Mouse (Mus musculus) hindbrain, embryonic 12.5 days (tissue): ENCODE data around the gene Dach1. TPM values are rescaled to one million over a fixed set of nuclear protein-coding genes. Genes with fewer than 3 reads are reported as not detected.

ENCODE experiments used
- ATAC-seq: fragments of 200-750 bp; cut with Nextera tagmentation; 2 replicates; pipeline ENCODE4 v1.8.0; 2017; ENCODE audit warnings: moderate TSS enrichment; ENCODE audit not compliant: low FRiP score
- H3K27ac ChIP-seq: fragments of 300-500 bp; sonication (generic); 2 replicates; pipeline ENCODE4 v1.5.1; 2016; ENCODE audit warnings: mild to moderate bottlenecking
- H3K27me3 ChIP-seq: fragments of 300-500 bp; sonication (generic); 2 replicates; pipeline ENCODE4 v1.6.1; 2016; ENCODE audit warnings: mild to moderate bottlenecking
- H3K36me3 ChIP-seq: fragments of 300-500 bp; sonication (generic); 2 replicates; pipeline ENCODE4 v1.6.1; 2016; ENCODE audit warnings: mild to moderate bottlenecking
- H3K4me1 ChIP-seq: fragments of 300-500 bp; sonication (generic); 2 replicates; pipeline ENCODE4 v1.6.1; 2016
- H3K4me2 ChIP-seq: fragments of 300-500 bp; sonication (generic); replicated peaks from 2 replicates; pipeline ENCODE4 v1.6.1; 2016; ENCODE audit warnings: mild to moderate bottlenecking
- H3K4me3 ChIP-seq: fragments of 300-500 bp; sonication (generic); 2 replicates; pipeline ENCODE4 v1.5.1; 2016; ENCODE audit warnings: mild to moderate bottlenecking
- H3K9ac ChIP-seq: fragments of 300-500 bp; sonication (generic); 2 replicates; pipeline ENCODE4 v1.6.1; 2016; ENCODE audit warnings: mild to moderate bottlenecking, moderate library complexity
- H3K9me3 ChIP-seq: fragments of 300-500 bp; sonication (generic); replicated peaks from 2 replicates; pipeline ENCODE4 v1.6.1; 2016; ENCODE audit warnings: mild to moderate bottlenecking
- WGBS: fragments of 180-500 bp; shearing (Covaris S2); methylation state at CpG from one replicate; pipeline ENCODE4 v1.1.7; 2016; 5-methylcytosine and 5-hydroxymethylcytosine counted together
- polyA plus RNA-seq: library from polyadenylated mRNA; unstranded; fragments of >200 nt; fragmentation: Nextera tagmentation; extraction: Ambion mirVana; gene quantifications from 2 replicates; pipeline ENCODE4 v1.2.1, GENCODE M21; 2016

Gene Dach1
- polyA plus RNA-seq, 1 experiment from 2014 or later, result 24.3 TPM

- ATAC-seq, result no peak
Measured at GRCm38 (mm10) chr14:97881976-97882375, 287.6 kb downstream of the Dach1 start.

GRCm38 (mm10) chr14:97871001-97871400 is 298.6 kb downstream of the Dach1 start:
- no peak overlapping the region for H3K27ac ChIP-seq
- H3K4me1 ChIP-seq, result peaks cover 3% of the 10 kb centered on the region; the same call in 1 of the 2 replicates
- no peaks in the 10 kb centered on the region for H3K9me3 ChIP-seq
- H3K4me2 ChIP-seq, result no peak overlapping the region
- ATAC-seq, result no peak
- H3K4me3 ChIP-seq, result no peak overlapping the region
- 56% methylated on average over 2 of the region's 2 CpGs for WGBS
- no peaks in the 10 kb centered on the region for H3K36me3 ChIP-seq
- H3K27me3 ChIP-seq, result no peaks in the 10 kb centered on the region
- no peak overlapping the region for H3K9ac ChIP-seq

More at GRCm38 (mm10) chr14:97881976-97882375, 287.6 kb downstream of the Dach1 start:
- Histone ChIP-seq H3K9me3 (no peaks in the 10 kb centered on the region), H3K4me2 (no peak overlapping the region), H3K4me1 (no peaks in the 10 kb centered on the region), H3K27ac (no peak overlapping the region), H3K4me3 (no peak overlapping the region), H3K9ac (no peak overlapping the region), H3K27me3 (no peaks in the 10 kb centered on the region), H3K36me3 (no peaks in the 10 kb centered on the region)
- WGBS, result 67% methylated on average over 1 of the region's 1 CpGs

- H3K27me3 ChIP-seq, result no peaks in the 10 kb centered on the region
- 72% methylated on average over 3 of the region's 3 CpGs for WGBS
- no peak overlapping the region for H3K4me3 ChIP-seq
- H3K9ac ChIP-seq, result no peak overlapping the region
- H3K4me1 ChIP-seq, result no peaks in the 10 kb centered on the region
- no peaks in the 10 kb centered on the region for H3K36me3 ChIP-seq
- no peaks in the 10 kb centered on the region for H3K9me3 ChIP-seq
- ATAC-seq, result no peak
- no peak overlapping the region for H3K27ac ChIP-seq
- no peak overlapping the region for H3K4me2 ChIP-seq
Measured at GRCm38 (mm10) chr14:97858384-97858783, 311.2 kb downstream of the Dach1 start.

GRCm38 (mm10) chr14:97857276-97857675 is 312.3 kb downstream of the Dach1 start:
- 40% methylated on average over 2 of the region's 2 CpGs for WGBS
- Histone ChIP-seq H3K9ac (no peak overlapping the region), H3K4me1 (no peaks in the 10 kb centered on the region), H3K4me3 (no peak overlapping the region), H3K9me3 (no peaks in the 10 kb centered on the region), H3K36me3 (no peaks in the 10 kb centered on the region), H3K27me3 (no peaks in the 10 kb centered on the region), H3K4me2 (no peak overlapping the region), H3K27ac (no peak overlapping the region)
- ATAC-seq, result no peak

- WGBS, result 61% methylated on average over 1 of the region's 1 CpGs
- Histone ChIP-seq H3K27ac (no peak overlapping the region), H3K4me1 (no peaks in the 10 kb centered on the region), H3K27me3 (no peaks in the 10 kb centered on the region), H3K9ac (no peak overlapping the region), H3K9me3 (no peaks in the 10 kb centered on the region), H3K36me3 (no peaks in the 10 kb centered on the region), H3K4me3 (no peak overlapping the region), H3K4me2 (no peak overlapping the region)
- ATAC-seq, result peak; percentile 66
Measured at GRCm38 (mm10) chr14:97855345-97855744, 314.2 kb downstream of the Dach1 start.

- H3K4me3 ChIP-seq, result no peak overlapping the region
- no peaks in the 10 kb centered on the region for H3K27me3 ChIP-seq
- H3K9me3 ChIP-seq, result no peaks in the 10 kb centered on the region
- no peaks in the 10 kb centered on the region for H3K36me3 ChIP-seq
- WGBS, result 74% methylated on average over 4 of the region's 4 CpGs
- no peak overlapping the region for H3K27ac ChIP-seq
- no peaks in the 10 kb centered on the region for H3K4me1 ChIP-seq
- no peak for ATAC-seq
- no peak overlapping the region for H3K4me2 ChIP-seq
- no peak overlapping the region for H3K9ac ChIP-seq
Measured at GRCm38 (mm10) chr14:97850486-97850885, 319.1 kb downstream of the Dach1 start.

- ATAC-seq, result no peak
- Histone ChIP-seq H3K36me3 (no peaks in the 10 kb centered on the region), H3K4me3 (no peak overlapping the region), H3K4me2 (no peak overlapping the region), H3K27ac (no peak overlapping the region), H3K4me1 (no peaks in the 10 kb centered on the region), H3K9me3 (no peaks in the 10 kb centered on the region), H3K27me3 (no peaks in the 10 kb centered on the region), H3K9ac (no peak overlapping the region)
- WGBS, result 61% methylated on average over 1 of the region's 1 CpGs
Measured at GRCm38 (mm10) chr14:97847641-97848040, 321.9 kb downstream of the Dach1 start.

- Histone ChIP-seq H3K4me1 (no peaks in the 10 kb centered on the region), H3K27ac (no peak overlapping the region), H3K27me3 (no peaks in the 10 kb centered on the region), H3K9me3 (no peaks in the 10 kb centered on the region), H3K36me3 (no peaks in the 10 kb centered on the region), H3K9ac (no peak overlapping the region), H3K4me3 (no peak overlapping the region), H3K4me2 (no peak overlapping the region)
- 91% methylated on average over 5 of the region's 5 CpGs for WGBS
- ATAC-seq, result no peak
Measured at GRCm38 (mm10) chr14:97839275-97839674, 330.3 kb downstream of the Dach1 start.

GRCm38 (mm10) chr14:97829865-97830264 is 339.7 kb downstream of the Dach1 start:
- no peaks in the 10 kb centered on the region for H3K27me3 ChIP-seq
- no peaks in the 10 kb centered on the region for H3K36me3 ChIP-seq
- H3K9ac ChIP-seq, result no peak overlapping the region
- 79% methylated on average over 3 of the region's 3 CpGs for WGBS
- H3K4me1 ChIP-seq, result no peaks in the 10 kb centered on the region
- H3K27ac ChIP-seq, result no peak overlapping the region
- no peak overlapping the region for H3K4me3 ChIP-seq
- no peak overlapping the region for H3K4me2 ChIP-seq
- no peak for ATAC-seq
- H3K9me3 ChIP-seq, result no peaks in the 10 kb centered on the region

GRCm38 (mm10) chr14:97814555-97815175 is 354.9 kb downstream of the Dach1 start:
- Histone ChIP-seq H3K4me1 (no peaks in the 10 kb centered on the region), H3K4me3 (no peak overlapping the region), H3K27ac (no peak overlapping the region), H3K36me3 (no peaks in the 10 kb centered on the region), H3K9me3 (no peaks in the 10 kb centered on the region), H3K27me3 (no peaks in the 10 kb centered on the region), H3K9ac (no peak overlapping the region), H3K4me2 (no peak overlapping the region)
- ATAC-seq, result 0 out of 2 replicates have a peak, but pooled peaks have one; percentile 35
- 77% methylated on average over 7 of the region's 7 CpGs for WGBS

GRCm38 (mm10) chr14:97813557-97813956 is 356.0 kb downstream of the Dach1 start:
- 75% methylated on average over 11 of the region's 11 CpGs for WGBS
- Histone ChIP-seq H3K4me2 (no peak overlapping the region), H3K9ac (no peak overlapping the region), H3K4me1 (no peaks in the 10 kb centered on the region), H3K9me3 (no peaks in the 10 kb centered on the region), H3K36me3 (no peaks in the 10 kb centered on the region), H3K27ac (no peak overlapping the region), H3K4me3 (no peak overlapping the region), H3K27me3 (no peaks in the 10 kb centered on the region)
- no peak for ATAC-seq

GRCm38 (mm10) chr14:97795385-97795952 is 374.1 kb downstream of the Dach1 start:
- Histone ChIP-seq H3K4me3 (no peak overlapping the region), H3K9me3 (no peaks in the 10 kb centered on the region), H3K4me1 (no peaks in the 10 kb centered on the region), H3K27ac (no peak overlapping the region), H3K36me3 (no peaks in the 10 kb centered on the region), H3K9ac (no peak overlapping the region), H3K4me2 (no peak overlapping the region), H3K27me3 (no peaks in the 10 kb centered on the region)
- WGBS, result 88% methylated on average over 5 of the region's 5 CpGs
- no peak for ATAC-seq

- WGBS, result 68% methylated on average over 2 of the region's 2 CpGs
- Histone ChIP-seq H3K4me3 (no peak overlapping the region), H3K27me3 (no peaks in the 10 kb centered on the region), H3K27ac (no peak overlapping the region), H3K4me1 (no peaks in the 10 kb centered on the region), H3K4me2 (no peak overlapping the region), H3K36me3 (no peaks in the 10 kb centered on the region), H3K9ac (no peak overlapping the region), H3K9me3 (peaks cover 7% of the 10 kb centered on the region; the same call in 1 of the 2 replicates)
- ATAC-seq, result no peak
Measured at GRCm38 (mm10) chr14:97774135-97774767, 395.3 kb downstream of the Dach1 start.
